ENCODE assay signal across 18 mouse cellular contexts in genomic region chr10:119802421-119802820, GRCm38 (mm10).
A peak's percentile ranks its signal among the peaks of the same experiment; 100 is the strongest.
DNase-seq lines count a peak whose midpoint lies in the region; ATAC-seq and TF ChIP-seq lines count a peak whose summit lies in the region.
"Had no signal": no experiment of that assay in that cellular context is flagged by ENCODE, and none has a peak within 500 bp of the region (broad histone marks: within the 10 kb centered on the region; RNA-seq: fewer than 3 reads in every experiment).

No protein-coding gene starts in this region.

- H3K9ac ChIP-seq in hindbrain, postnatal 0 days (replicated peaks; ENCODE audit: low read length): no peak overlapping the region
- no peak overlapping the region for H3K9ac ChIP-seq in hindbrain, embryonic 14.5 days
- H3K9ac ChIP-seq: lung, embryonic 14.5 days; midbrain, embryonic 12.5 days; stomach, embryonic 15.5 days had no signal

- H3K4me2 ChIP-seq in hindbrain, postnatal 0 days (ENCODE audit: low read depth, low read length): no peak overlapping the region
- no peak overlapping the region for H3K4me2 ChIP-seq in hindbrain, embryonic 14.5 days (replicated peaks)
- H3K4me2 ChIP-seq: liver, embryonic 11.5 days; lung, embryonic 14.5 days; midbrain, embryonic 12.5 days; stomach, embryonic 15.5 days had no signal

- no peaks in the 10 kb centered on the region for H3K4me1 ChIP-seq in hindbrain, postnatal 0 days (ENCODE audit: insufficient read depth, low read length)
- H3K4me1 ChIP-seq in hindbrain, embryonic 14.5 days (replicated peaks; ENCODE audit: control insufficient read depth, insufficient read depth, low read length): peaks cover 16% of the 10 kb centered on the region; the same call in 1 of the 2 replicates
- H3K4me1 ChIP-seq in testis, adult 2 months (ENCODE audit: control insufficient read depth, insufficient read depth, low read length): no peaks in the 10 kb centered on the region
- H3K4me1 ChIP-seq in forebrain, embryonic 10.5 days: peaks cover 11% of the 10 kb centered on the region
- H3K4me1 ChIP-seq: stomach, embryonic 15.5 days had no signal

- peak; percentile 40 for TF ChIP-seq CTCF in hindbrain, postnatal 0 days (IDR thresholded peaks at IDR 0.05; ENCODE audit: low read depth)
- no peak for TF ChIP-seq CTCF in testis, adult 2 months (IDR thresholded peaks at IDR 0.05; ENCODE audit: control insufficient read depth, insufficient read depth, insufficient replicate concordance, low read depth, low read length)

- peak; percentile 49 for DNase-seq in hindbrain, postnatal 0 days (ENCODE audit: low spot score)
- DNase-seq in hindbrain, embryonic 14.5 days (ENCODE audit: low spot score): no peak
- no peak for DNase-seq in testis, postnatal 14 days (ENCODE audit: low spot score)
- peak; percentile 31 for DNase-seq in cerebellum, adult 8-10 months
- no peak for DNase-seq in forebrain, embryonic 10.5 days (ENCODE audit: extremely low spot score, low spot score)
- no peak for DNase-seq in right cerebral cortex, postnatal 14 days
- DNase-seq: gastrocnemius, postnatal 14 days; kidney, adult 9 months; kidney, postnatal 36 days; lung, embryonic 14.5 days; spleen, adult 18-20 months; thymus, postnatal 36 days had no signal

- peak; percentile 52 for ATAC-seq in hindbrain, postnatal 0 days
- no peak for ATAC-seq in hindbrain, embryonic 14.5 days (ENCODE audit: low FRiP score)

- no peaks in the 10 kb centered on the region for H3K36me3 ChIP-seq in hindbrain, postnatal 0 days (ENCODE audit: insufficient read depth, low read length)
- H3K36me3 ChIP-seq in hindbrain, embryonic 14.5 days (replicated peaks; ENCODE audit: control insufficient read depth, insufficient read depth): no peaks in the 10 kb centered on the region
- H3K36me3 ChIP-seq in testis, adult 2 months (ENCODE audit: control insufficient read depth, insufficient read depth, low read length): no peaks in the 10 kb centered on the region
- no peaks in the 10 kb centered on the region for H3K36me3 ChIP-seq in forebrain, embryonic 10.5 days (replicated peaks)
- H3K36me3 ChIP-seq: G1E; midbrain, embryonic 12.5 days; stomach, embryonic 15.5 days had no signal

- H3K27me3 ChIP-seq in hindbrain, postnatal 0 days (ENCODE audit: insufficient read depth, low read length): no peaks in the 10 kb centered on the region
- no peaks in the 10 kb centered on the region for H3K27me3 ChIP-seq in hindbrain, embryonic 14.5 days (ENCODE audit: control insufficient read depth, insufficient read depth, low read length)
- H3K27me3 ChIP-seq in testis, adult 2 months (ENCODE audit: control insufficient read depth, insufficient read depth, low read length): no peaks in the 10 kb centered on the region
- H3K27me3 ChIP-seq in forebrain, embryonic 10.5 days (ENCODE audit: poor library complexity, severe bottlenecking): no peaks in the 10 kb centered on the region
- H3K27me3 ChIP-seq: midbrain, embryonic 12.5 days; stomach, embryonic 15.5 days had no signal

- 33% methylated on average over 6 of the region's 6 CpGs for WGBS in hindbrain, postnatal 0 days
- 44% methylated on average over 6 of the region's 6 CpGs for WGBS in hindbrain, embryonic 14.5 days
- WGBS in forebrain, embryonic 10.5 days: 71% methylated on average over 6 of the region's 6 CpGs

- no peak for TF ChIP-seq POLR2A in testis, adult 2 months (IDR thresholded peaks at IDR 0.05; ENCODE audit: control insufficient read depth, low read depth, low read length)

- no peak overlapping the region for H3K4me3 ChIP-seq in hindbrain, postnatal 0 days (ENCODE audit: low read length)
- no peak overlapping the region for H3K4me3 ChIP-seq in hindbrain, embryonic 14.5 days (replicated peaks; ENCODE audit: low read length)
- H3K4me3 ChIP-seq in testis, adult 2 months (ENCODE audit: control insufficient read depth, low read depth, low read length): peak overlapping the region; percentile 67
- H3K4me3 ChIP-seq in forebrain, embryonic 10.5 days: no peak overlapping the region
- H3K4me3 ChIP-seq: midbrain, embryonic 12.5 days; stomach, embryonic 15.5 days had no signal

- H3K27ac ChIP-seq in hindbrain, postnatal 0 days: no peak overlapping the region
- H3K27ac ChIP-seq in hindbrain, embryonic 14.5 days: no peak overlapping the region
- H3K27ac ChIP-seq in testis, adult 2 months (ENCODE audit: control insufficient read depth, insufficient read depth, low read depth, low read length): no peak overlapping the region
- H3K27ac ChIP-seq in forebrain, embryonic 10.5 days: no peak overlapping the region
- H3K27ac ChIP-seq: macrophage; midbrain, embryonic 12.5 days; stomach, embryonic 15.5 days had no signal

- H3K9me3 ChIP-seq in hindbrain, postnatal 0 days (ENCODE audit: low read length): no peaks in the 10 kb centered on the region
- no peaks in the 10 kb centered on the region for H3K9me3 ChIP-seq in hindbrain, embryonic 14.5 days (ENCODE audit: control insufficient read depth, low read length)
- H3K9me3 ChIP-seq in forebrain, embryonic 10.5 days: no peaks in the 10 kb centered on the region
- H3K9me3 ChIP-seq: midbrain, embryonic 12.5 days; stomach, embryonic 15.5 days had no signal

Comparison
In these comparisons a context has a peak if more than half of its experiments do, and no peak if none do; other contexts are left out.
1. DNase-seq: peak in hindbrain, postnatal 0 days (single experiment) and cerebellum, adult 8-10 months (single experiment); none in hindbrain, embryonic 14.5 days (single experiment), testis, postnatal 14 days (single experiment), forebrain, embryonic 10.5 days (single experiment) and right cerebral cortex, postnatal 14 days (single experiment).